Mouse (Mus musculus): ENCODE data around the gene Zbtb32. TPM values are rescaled to one million over a fixed set of nuclear protein-coding genes. Genes with fewer than 3 reads are reported as not detected.

Zbtb32 gene
- polyA plus RNA-seq, 1 experiment from 2014 or later = 0.14 TPM

GRCm38 (mm10) chr7:30615049-30615760 is 16.5 kb upstream of the Zbtb32 start:
- WGBS = 61% methylated on average over 5 of the region's 5 CpGs
- peaks cover 4% of the 10 kb centered on the region for H3K4me1 ChIP-seq (replicated peaks)
- H3K27ac ChIP-seq = no peak overlapping the region
- no peaks in the 10 kb centered on the region for H3K27me3 ChIP-seq
- H3K9me3 ChIP-seq (replicated peaks) = no peaks in the 10 kb centered on the region
- peaks cover 44% of the 10 kb centered on the region for H3K36me3 ChIP-seq
- ATAC-seq (replicated peaks; ENCODE audit: insufficient number of reproducible peaks, insufficient read depth, low FRiP score, low read depth) = no peak
- no peak overlapping the region for H3K9ac ChIP-seq
- H3K4me3 ChIP-seq = no peak overlapping the region
- H3K4me2 ChIP-seq = no peak overlapping the region

DNA sequence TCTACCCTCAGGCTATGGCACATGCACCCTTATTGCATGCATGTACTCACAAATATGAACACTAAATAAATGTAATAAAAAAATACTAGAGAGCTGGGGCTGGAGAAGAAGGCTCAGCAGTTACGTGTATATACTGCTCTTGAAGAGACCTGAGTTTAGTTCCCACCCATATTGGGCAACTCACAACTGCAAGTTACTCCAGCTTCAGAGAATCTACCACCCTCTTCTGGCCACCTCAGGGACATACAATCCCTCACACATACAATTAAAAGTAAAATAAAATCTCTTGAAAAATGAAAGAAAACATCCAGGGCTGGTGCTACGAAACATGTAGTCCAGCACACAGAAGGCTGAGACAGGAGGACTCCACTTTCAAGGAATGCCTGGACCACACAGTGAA is 15.7 kb upstream of the Zbtb32 start:
- Histone ChIP-seq H3K27me3 (no peaks in the 10 kb centered on the region), H3K4me3 (no peak overlapping the region), H3K4me1 (replicated peaks) (peaks cover 10% of the 10 kb centered on the region), H3K27ac (no peak overlapping the region), H3K36me3 (peaks cover 38% of the 10 kb centered on the region), H3K4me2 (no peak overlapping the region), H3K9me3 (replicated peaks) (no peaks in the 10 kb centered on the region), H3K9ac (no peak overlapping the region)
- WGBS = 69% methylated on average over 2 of the region's 2 CpGs
- no peak for ATAC-seq (replicated peaks; ENCODE audit: insufficient number of reproducible peaks, insufficient read depth, low FRiP score, low read depth)

DNA sequence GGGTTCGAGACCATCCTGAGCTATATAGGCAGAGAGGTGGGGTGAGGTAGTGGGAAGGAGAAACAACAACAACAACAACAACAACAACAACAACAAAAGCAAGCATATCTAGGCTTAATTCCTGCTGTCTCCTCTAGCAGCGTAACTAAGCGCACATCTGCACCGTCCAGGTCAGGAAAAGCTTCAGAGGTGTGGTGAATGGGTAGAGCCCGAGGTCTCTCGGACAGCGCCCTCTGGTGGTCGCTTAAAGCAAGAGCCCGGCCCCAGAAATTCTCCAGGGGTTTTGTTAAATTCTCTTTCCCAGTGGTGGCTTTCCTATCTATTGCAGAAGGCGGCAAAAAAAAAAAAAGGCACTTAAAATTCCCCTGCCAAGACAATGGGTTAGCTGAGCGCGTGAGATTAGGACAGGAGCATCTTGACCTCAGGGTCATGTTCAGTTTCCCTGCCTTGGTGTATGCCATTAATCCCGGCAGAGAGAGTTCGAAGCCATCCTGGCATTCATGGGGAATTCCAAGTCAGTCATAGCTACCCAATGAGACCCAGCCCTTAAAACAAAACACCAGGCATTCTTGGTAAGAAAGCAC is 14.9 kb upstream of the Zbtb32 start:
- 22% methylated on average over 14 of the region's 14 CpGs for WGBS
- Histone ChIP-seq H3K4me2 (no peak overlapping the region), H3K36me3 (peaks cover 29% of the 10 kb centered on the region), H3K27me3 (no peaks in the 10 kb centered on the region), H3K27ac (no peak overlapping the region), H3K4me3 (no peak overlapping the region), H3K9me3 (replicated peaks) (no peaks in the 10 kb centered on the region), H3K9ac (no peak overlapping the region), H3K4me1 (replicated peaks) (peaks cover 10% of the 10 kb centered on the region)
- no peak for ATAC-seq (replicated peaks; ENCODE audit: insufficient number of reproducible peaks, insufficient read depth, low FRiP score, low read depth)

DNA sequence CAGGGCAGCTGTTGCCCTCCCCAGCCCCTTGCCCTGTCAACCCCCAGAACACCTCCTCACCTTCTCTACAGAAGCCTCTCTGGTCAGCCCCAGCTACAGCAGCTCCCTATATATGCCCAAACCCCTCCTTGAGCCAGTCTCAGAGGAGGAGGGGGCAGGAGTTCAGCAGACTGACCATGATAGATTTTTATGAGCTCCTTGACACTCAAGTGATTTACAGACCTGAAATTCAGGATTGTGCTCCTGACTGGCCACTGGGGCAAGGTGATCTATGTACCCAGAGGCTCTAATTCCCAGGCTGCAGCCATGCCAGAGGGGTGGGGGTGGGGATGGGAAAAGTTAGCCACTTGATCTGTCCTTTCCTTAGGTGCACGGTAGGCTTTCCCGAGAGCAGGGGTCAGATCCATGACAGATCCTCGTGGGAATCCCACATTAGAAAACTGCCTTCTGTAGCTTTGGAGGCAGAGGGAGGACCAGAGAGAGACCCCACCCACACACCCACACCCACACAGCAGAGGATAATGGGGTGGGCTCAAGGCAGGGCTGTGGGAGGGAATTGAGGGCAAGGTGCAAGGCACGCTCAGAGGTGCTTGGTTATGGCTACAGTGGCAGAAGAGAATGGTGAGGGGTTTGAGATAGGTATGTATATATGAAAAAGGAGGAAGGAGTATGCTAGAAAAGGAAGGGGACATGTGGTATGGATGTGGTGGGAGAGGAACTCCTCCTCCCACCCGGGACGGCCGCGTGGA is 14.1 kb upstream of the Zbtb32 start, which contains the start of gene Upk1a:
Upk1a (minus strand) TSS at position 194 of the 749 bp plus-strand sequence.
- H3K9me3 ChIP-seq (replicated peaks) = no peaks in the 10 kb centered on the region
- H3K27ac ChIP-seq = no peak within 1 kb of the TSS
- no peak within 1 kb of the TSS for H3K4me2 ChIP-seq
- 68% methylated on average over 8 of the region's 8 CpGs for WGBS
- ATAC-seq (replicated peaks; ENCODE audit: insufficient number of reproducible peaks, insufficient read depth, low FRiP score, low read depth) = no peak
- H3K4me3 ChIP-seq = no peak within 1 kb of the TSS
- H3K27me3 ChIP-seq = no peaks in the 10 kb centered on the region
- H3K4me1 ChIP-seq (replicated peaks) = peaks cover 10% of the 10 kb centered on the region
- no peak within 1 kb of the TSS for H3K9ac ChIP-seq
- H3K36me3 ChIP-seq = peaks cover 21% of the 10 kb centered on the region

GRCm38 (mm10) chr7:30610043-30610442 is 11.3 kb upstream of the Zbtb32 start:
- Histone ChIP-seq H3K36me3 (no peaks in the 10 kb centered on the region), H3K9me3 (replicated peaks) (no peaks in the 10 kb centered on the region), H3K4me3 (no peak overlapping the region), H3K27me3 (no peaks in the 10 kb centered on the region), H3K4me2 (peak overlapping the region; percentile 10; the same call in 1 of the 2 replicates), H3K4me1 (replicated peaks) (peaks cover 10% of the 10 kb centered on the region), H3K27ac (peak overlapping the region; percentile 48), H3K9ac (no peak overlapping the region)
- 39% methylated on average over 7 of the region's 7 CpGs for WGBS
- peak; percentile 86 for ATAC-seq (replicated peaks; ENCODE audit: insufficient number of reproducible peaks, insufficient read depth, low FRiP score, low read depth)

GRCm38 (mm10) chr7:30608476-30608875 is 9.8 kb upstream of the Zbtb32 start:
- no peaks in the 10 kb centered on the region for H3K36me3 ChIP-seq
- H3K9ac ChIP-seq = no peak overlapping the region
- WGBS = 54% methylated on average over 16 of the region's 16 CpGs
- H3K9me3 ChIP-seq (replicated peaks) = no peaks in the 10 kb centered on the region
- no peak overlapping the region for H3K4me3 ChIP-seq
- no peak for ATAC-seq (replicated peaks; ENCODE audit: insufficient number of reproducible peaks, insufficient read depth, low FRiP score, low read depth)
- H3K27me3 ChIP-seq = no peaks in the 10 kb centered on the region
- no peak overlapping the region for H3K4me2 ChIP-seq
- H3K27ac ChIP-seq = no peak overlapping the region
- H3K4me1 ChIP-seq (replicated peaks) = peaks cover 10% of the 10 kb centered on the region

DNA sequence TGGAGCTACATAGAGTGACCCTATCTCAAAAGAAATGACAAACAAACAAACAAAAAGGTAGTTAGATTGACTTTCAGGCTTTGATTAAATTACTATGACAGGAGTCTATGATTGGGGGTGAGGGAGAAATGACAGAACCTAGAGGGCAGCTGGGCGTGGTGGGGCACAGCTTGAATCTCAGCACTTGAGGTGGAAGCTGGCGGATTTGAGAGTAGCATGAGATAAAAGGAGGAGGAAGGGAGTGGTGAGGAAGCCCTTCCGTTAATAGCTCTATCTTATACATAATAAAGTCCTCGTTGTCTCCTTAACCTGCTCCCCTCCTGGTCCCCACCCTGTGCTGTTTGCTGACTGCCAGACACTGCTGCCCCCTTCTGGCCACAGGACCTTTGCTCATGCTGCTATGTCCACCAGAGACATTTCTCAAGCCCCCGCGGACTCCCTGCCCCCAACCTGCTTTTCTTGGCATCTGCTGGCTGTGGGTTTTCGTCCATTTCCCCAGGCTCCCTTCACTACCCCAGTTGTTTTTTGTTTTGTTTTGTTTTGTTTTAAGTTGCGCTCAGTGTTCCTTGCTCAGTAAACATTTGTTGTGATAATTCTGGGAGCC is 9.1 kb upstream of the Zbtb32 start:
- no peaks in the 10 kb centered on the region for H3K36me3 ChIP-seq
- H3K4me3 ChIP-seq = no peak overlapping the region
- no peaks in the 10 kb centered on the region for H3K27me3 ChIP-seq
- H3K9ac ChIP-seq = no peak overlapping the region
- no peaks in the 10 kb centered on the region for H3K9me3 ChIP-seq (replicated peaks)
- H3K27ac ChIP-seq = no peak overlapping the region
- H3K4me1 ChIP-seq (replicated peaks) = peaks cover 10% of the 10 kb centered on the region
- ATAC-seq (replicated peaks; ENCODE audit: insufficient number of reproducible peaks, insufficient read depth, low FRiP score, low read depth) = no peak
- WGBS = 25% methylated on average over 8 of the region's 8 CpGs
- no peak overlapping the region for H3K4me2 ChIP-seq

DNA sequence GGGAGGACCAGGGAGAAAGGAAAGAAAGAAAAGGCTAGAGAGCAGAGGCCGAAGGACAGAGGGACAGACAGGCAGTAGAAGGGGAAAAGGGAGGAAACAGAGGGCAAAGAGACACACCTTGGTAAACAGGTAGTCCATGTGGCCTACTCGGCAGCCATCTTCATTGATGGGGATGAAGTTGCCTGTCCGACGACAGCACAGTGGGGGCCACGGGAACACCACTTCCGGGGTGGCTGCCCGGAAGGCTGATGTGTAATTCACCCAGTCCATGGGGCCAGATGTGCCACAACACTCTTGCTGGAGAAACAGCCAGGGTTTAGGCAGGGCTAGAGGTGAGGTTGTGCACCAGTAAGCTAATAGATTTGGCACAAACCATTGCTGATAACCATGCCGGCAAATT is 6.2 kb upstream of the Zbtb32 start:
- no peaks in the 10 kb centered on the region for H3K27me3 ChIP-seq
- no peaks in the 10 kb centered on the region for H3K9me3 ChIP-seq (replicated peaks)
- 81% methylated on average over 8 of the region's 8 CpGs for WGBS
- ATAC-seq (replicated peaks; ENCODE audit: insufficient number of reproducible peaks, insufficient read depth, low FRiP score, low read depth) = no peak
- peaks cover 10% of the 10 kb centered on the region for H3K4me1 ChIP-seq (replicated peaks)
- H3K9ac ChIP-seq = no peak overlapping the region
- no peak overlapping the region for H3K4me3 ChIP-seq
- no peak overlapping the region for H3K4me2 ChIP-seq
- H3K36me3 ChIP-seq = no peaks in the 10 kb centered on the region
- no peak overlapping the region for H3K27ac ChIP-seq

- no peak for ATAC-seq (replicated peaks; ENCODE audit: insufficient number of reproducible peaks, insufficient read depth, low FRiP score, low read depth)
- H3K9me3 ChIP-seq (replicated peaks) = no peaks in the 10 kb centered on the region
- H3K36me3 ChIP-seq = no peaks in the 10 kb centered on the region
- H3K27ac ChIP-seq = no peak overlapping the region
- no peaks in the 10 kb centered on the region for H3K27me3 ChIP-seq
- H3K4me1 ChIP-seq (replicated peaks) = peaks cover 10% of the 10 kb centered on the region
- no peak overlapping the region for H3K4me3 ChIP-seq
- H3K4me2 ChIP-seq = no peak overlapping the region
- 61% methylated on average over 8 of the region's 8 CpGs for WGBS
- H3K9ac ChIP-seq = no peak overlapping the region
Observed at GRCm38 (mm10) chr7:30604424-30604823, 5.7 kb upstream of the Zbtb32 start.

DNA sequence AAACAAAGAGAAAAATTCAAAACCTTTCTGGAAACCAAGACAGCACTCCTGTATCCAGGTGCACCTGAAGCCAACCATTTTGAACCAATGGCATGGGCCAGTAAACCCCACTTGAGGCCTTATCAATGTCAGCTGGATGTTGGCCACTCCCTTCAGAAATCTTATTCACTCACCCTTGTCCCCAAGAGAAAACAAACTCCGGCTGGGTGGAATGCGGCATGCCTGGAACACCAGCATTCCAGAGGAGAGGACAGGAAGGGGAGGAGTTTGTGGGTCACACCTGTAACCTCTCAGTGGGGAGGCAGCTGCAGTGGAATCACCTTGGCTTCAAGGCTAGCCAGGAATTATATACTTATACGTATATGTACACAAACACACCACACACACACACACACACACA is 3.9 kb upstream of the Zbtb32 start:
- WGBS = 30% methylated on average over 3 of the region's 3 CpGs
- H3K27me3 ChIP-seq = no peaks in the 10 kb centered on the region
- H3K4me2 ChIP-seq = no peak overlapping the region
- no peak overlapping the region for H3K4me3 ChIP-seq
- no peaks in the 10 kb centered on the region for H3K9me3 ChIP-seq (replicated peaks)
- H3K4me1 ChIP-seq (replicated peaks) = peaks cover 10% of the 10 kb centered on the region
- H3K9ac ChIP-seq = no peak overlapping the region
- H3K27ac ChIP-seq = no peak overlapping the region
- ATAC-seq (replicated peaks; ENCODE audit: insufficient number of reproducible peaks, insufficient read depth, low FRiP score, low read depth) = no peak
- no peaks in the 10 kb centered on the region for H3K36me3 ChIP-seq

DNA sequence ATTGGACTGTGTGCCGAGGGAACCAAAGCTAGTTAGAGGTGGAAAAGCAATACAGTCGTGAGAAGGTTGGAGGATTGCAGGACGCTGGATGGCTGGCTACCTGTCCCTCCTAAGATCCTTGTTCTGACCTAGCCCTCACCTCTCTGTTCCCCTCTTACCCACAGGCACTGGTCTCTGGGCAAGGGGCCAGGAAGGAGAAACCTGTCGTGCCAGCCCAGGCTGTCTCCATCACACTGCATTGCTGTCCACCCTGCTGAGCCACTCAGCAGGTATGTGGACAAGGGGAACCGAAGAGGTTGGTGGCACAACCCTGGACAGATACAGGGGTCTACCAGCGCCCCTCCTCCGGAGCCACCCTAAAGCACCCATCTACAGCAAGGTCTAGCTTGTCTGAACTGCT is 1.9 kb upstream of the Zbtb32 start:
- peak overlapping the region; percentile 46 for H3K27ac ChIP-seq
- 61% methylated on average over 7 of the region's 7 CpGs for WGBS
- no peaks in the 10 kb centered on the region for H3K9me3 ChIP-seq (replicated peaks)
- H3K4me1 ChIP-seq (replicated peaks) = peaks cover 10% of the 10 kb centered on the region
- no peak for ATAC-seq (replicated peaks; ENCODE audit: insufficient number of reproducible peaks, insufficient read depth, low FRiP score, low read depth)
- no peaks in the 10 kb centered on the region for H3K36me3 ChIP-seq
- H3K4me2 ChIP-seq = peak overlapping the region; percentile 37
- H3K4me3 ChIP-seq = no peak overlapping the region
- H3K27me3 ChIP-seq = no peaks in the 10 kb centered on the region
- H3K9ac ChIP-seq = no peak overlapping the region
